Mouse (Mus musculus) lung, embryonic 14.5 days (tissue): ENCODE data around the gene Smtnl2. TPM values are rescaled to one million over a fixed set of nuclear protein-coding genes. Genes with fewer than 3 reads are reported as not detected.

Experiments used
- ATAC-seq: fragments of 200-750 bp; cut with Nextera tagmentation; 2 replicates; pipeline ENCODE4 v1.8.0; 2017; ENCODE audit warnings: mild to moderate bottlenecking, moderate TSS enrichment, moderate library complexity; ENCODE audit not compliant: insufficient read depth
- DNase-seq: peaks from one replicate; pipeline ENCODE4 v3.0.0-alpha.2; 2015
- H3K27ac ChIP-seq: fragments of 300-500 bp; sonication (generic); 2 replicates; pipeline ENCODE4 v1.5.1; 2014; ENCODE audit warnings: low read depth, mild to moderate bottlenecking, moderate library complexity
- H3K27me3 ChIP-seq: fragments of 300-500 bp; sonication (generic); 2 replicates; pipeline ENCODE4 v1.6.1; 2014; ENCODE audit warnings: low read length, control low read depth; ENCODE audit not compliant: insufficient read depth
- H3K36me3 ChIP-seq: fragments of 300-500 bp; sonication (generic); 2 replicates; pipeline ENCODE4 v1.6.1; 2014; ENCODE audit warnings: control low read depth; ENCODE audit not compliant: insufficient read depth
- H3K4me1 ChIP-seq: fragments of 300-500 bp; sonication (generic); 2 replicates; pipeline ENCODE4 v1.6.1; 2014; ENCODE audit warnings: antibody characterized with exemption, control low read depth; ENCODE audit not compliant: insufficient read depth
- H3K4me2 ChIP-seq: fragments of 300-500 bp; sonication (generic); 2 replicates; pipeline ENCODE4 v1.6.1; 2014; ENCODE audit warnings: mild to moderate bottlenecking
- H3K4me3 ChIP-seq: fragments of 300-500 bp; sonication (generic); 2 replicates; pipeline ENCODE4 v1.5.1; 2014; ENCODE audit warnings: low read depth, low read length
- H3K9ac ChIP-seq: fragments of 300-500 bp; sonication (generic); 2 replicates; pipeline ENCODE4 v1.6.1; 2014
- H3K9me3 ChIP-seq: fragments of 300-500 bp; sonication (generic); 2 replicates; pipeline ENCODE4 v1.6.1; 2016; ENCODE audit warnings: low read depth, low read length, control low read depth
- CTCF ChIP-seq: IDR thresholded peaks from 2 replicates; pipeline ENCODE4 v1.5.1; 2016; ENCODE audit warnings: antibody characterized with exemption, low read depth
- WGBS: fragments of 180-500 bp; shearing (Covaris S2); extraction: QIAGEN DNeasy Blood & Tissue Kit; methylation state at CpG from one replicate; pipeline ENCODE4 v1.1.7; 2014; 5-methylcytosine and 5-hydroxymethylcytosine counted together
- polyA plus RNA-seq: library from polyadenylated mRNA; unstranded; fragments of >200 nt; fragmentation: Nextera tagmentation; extraction: Ambion mirVana; gene quantifications from 2 replicates; pipeline ENCODE4 v1.2.1, GENCODE M21; 2014

Gene Smtnl2
- polyA plus RNA-seq, 1 experiment from 2014 or later = 122 TPM

- H3K9me3 ChIP-seq = no peaks in the 10 kb centered on the region
- DNase-seq (peak; percentile 41), ATAC-seq (no peak)
- peak overlapping the region; percentile 94 for H3K4me3 ChIP-seq
- H3K27me3 ChIP-seq = no peaks in the 10 kb centered on the region
- H3K9ac ChIP-seq = peak overlapping the region; percentile 87
- peak overlapping the region; percentile 90 for H3K27ac ChIP-seq
- H3K36me3 ChIP-seq = peaks cover 15% of the 10 kb centered on the region
- 17% methylated on average over 9 of the region's 9 CpGs for WGBS
- peaks cover 42% of the 10 kb centered on the region for H3K4me1 ChIP-seq
- H3K4me2 ChIP-seq = peak overlapping the region; percentile 97
- TF ChIP-seq CTCF = no peak
These were observed 2.9 kb downstream of the Smtnl2 start for GRCm38 (mm10) chr11:72408451-72409170.

- H3K4me2 ChIP-seq = peak overlapping the region; percentile 97
- peak overlapping the region; percentile 90 for H3K27ac ChIP-seq
- ATAC-seq (no peak), DNase-seq (peak; percentile 65)
- H3K9me3 ChIP-seq = no peaks in the 10 kb centered on the region
- H3K4me1 ChIP-seq = peaks cover 50% of the 10 kb centered on the region
- no peak for TF ChIP-seq CTCF
- H3K4me3 ChIP-seq = peak overlapping the region; percentile 94
- peaks cover 25% of the 10 kb centered on the region for H3K36me3 ChIP-seq
- H3K27me3 ChIP-seq = no peaks in the 10 kb centered on the region
- H3K9ac ChIP-seq = peak overlapping the region; percentile 34; the same call in 1 of the 2 replicates
- 6% methylated on average over 7 of the region's 7 CpGs for WGBS
These were observed 3.9 kb downstream of the Smtnl2 start for GRCm38 (mm10) chr11:72407574-72407973.

- Histone ChIP-seq H3K9me3 (no peaks in the 10 kb centered on the region), H3K9ac (peak overlapping the region; percentile 34), H3K4me3 (peak overlapping the region; percentile 94), H3K4me2 (peak overlapping the region; percentile 97), H3K4me1 (peaks cover 52% of the 10 kb centered on the region), H3K36me3 (peaks cover 29% of the 10 kb centered on the region), H3K27me3 (no peaks in the 10 kb centered on the region), H3K27ac (peak overlapping the region; percentile 90)
- WGBS = 24% methylated on average over 3 of the region's 3 CpGs
- TF ChIP-seq CTCF = no peak
- DNase-seq = no peak
- ATAC-seq = no peak
These were observed 4.4 kb downstream of the Smtnl2 start for GRCm38 (mm10) chr11:72407081-72407480.

GRCm38 (mm10) chr11:72406079-72406675 lies 5.3 kb downstream of the Smtnl2 start:
- Histone ChIP-seq H3K4me1 (peaks cover 52% of the 10 kb centered on the region), H3K4me2 (peak overlapping the region; percentile 97), H3K4me3 (peak overlapping the region; percentile 94; the same call in 1 of the 2 replicates), H3K9ac (peak overlapping the region; percentile 34; the same call in 1 of the 2 replicates), H3K9me3 (no peaks in the 10 kb centered on the region), H3K36me3 (peaks cover 36% of the 10 kb centered on the region), H3K27me3 (no peaks in the 10 kb centered on the region), H3K27ac (peak overlapping the region; percentile 90)
- ATAC-seq (peak; percentile 22; the same call in 1 of the 2 replicates), DNase-seq (peak; percentile 68)
- 38% methylated on average over 8 of the region's 8 CpGs for WGBS
- TF ChIP-seq CTCF = no peak

- peaks cover 43% of the 10 kb centered on the region for H3K36me3 ChIP-seq
- no peaks in the 10 kb centered on the region for H3K27me3 ChIP-seq
- peak overlapping the region; percentile 90 for H3K27ac ChIP-seq
- H3K4me1 ChIP-seq = peaks cover 52% of the 10 kb centered on the region
- no peak overlapping the region for H3K9ac ChIP-seq
- TF ChIP-seq CTCF = no peak
- WGBS = 48% methylated on average over 4 of the region's 4 CpGs
- ATAC-seq = no peak
- peak overlapping the region; percentile 97 for H3K4me2 ChIP-seq
- H3K9me3 ChIP-seq = no peaks in the 10 kb centered on the region
- no peak overlapping the region for H3K4me3 ChIP-seq
- no peak for DNase-seq
These were observed 6.0 kb downstream of the Smtnl2 start for GRCm38 (mm10) chr11:72405532-72405931.

GRCm38 (mm10) chr11:72402969-72403368 lies 8.5 kb downstream of the Smtnl2 start:
- no peak overlapping the region for H3K4me3 ChIP-seq
- H3K27ac ChIP-seq = peak overlapping the region; percentile 87
- H3K27me3 ChIP-seq = no peaks in the 10 kb centered on the region
- H3K9me3 ChIP-seq = no peaks in the 10 kb centered on the region
- no peak for DNase-seq
- H3K36me3 ChIP-seq = peaks cover 67% of the 10 kb centered on the region
- 0 out of 2 replicates have a peak overlapping the region, but pooled peaks have one; percentile 10 for H3K4me2 ChIP-seq
- 89% methylated on average over 12 of the region's 12 CpGs for WGBS
- peaks cover 49% of the 10 kb centered on the region for H3K4me1 ChIP-seq
- TF ChIP-seq CTCF = no peak
- ATAC-seq = no peak
- no peak overlapping the region for H3K9ac ChIP-seq

GRCm38 (mm10) chr11:72402017-72402416 lies 9.5 kb downstream of the Smtnl2 start:
- H3K4me1 ChIP-seq = peaks cover 47% of the 10 kb centered on the region
- no peaks in the 10 kb centered on the region for H3K9me3 ChIP-seq
- ATAC-seq (no peak), DNase-seq (peak; percentile 39)
- H3K9ac ChIP-seq = no peak overlapping the region
- H3K4me3 ChIP-seq = no peak overlapping the region
- 67% methylated on average over 5 of the region's 5 CpGs for WGBS
- H3K27ac ChIP-seq = peak overlapping the region; percentile 87
- peak overlapping the region; percentile 15; the same call in 1 of the 2 replicates for H3K4me2 ChIP-seq
- no peak for TF ChIP-seq CTCF
- H3K27me3 ChIP-seq = no peaks in the 10 kb centered on the region
- H3K36me3 ChIP-seq = peaks cover 75% of the 10 kb centered on the region
